Mouse (Mus musculus): ENCODE measurements around the gene Cpsf6.
"Not testable (repeated sequence)": the region's sequence is repeated elsewhere in the genome, so short reads cannot be mapped to it uniquely, and the experiment has no call there.

Gene Cpsf6

DNA sequence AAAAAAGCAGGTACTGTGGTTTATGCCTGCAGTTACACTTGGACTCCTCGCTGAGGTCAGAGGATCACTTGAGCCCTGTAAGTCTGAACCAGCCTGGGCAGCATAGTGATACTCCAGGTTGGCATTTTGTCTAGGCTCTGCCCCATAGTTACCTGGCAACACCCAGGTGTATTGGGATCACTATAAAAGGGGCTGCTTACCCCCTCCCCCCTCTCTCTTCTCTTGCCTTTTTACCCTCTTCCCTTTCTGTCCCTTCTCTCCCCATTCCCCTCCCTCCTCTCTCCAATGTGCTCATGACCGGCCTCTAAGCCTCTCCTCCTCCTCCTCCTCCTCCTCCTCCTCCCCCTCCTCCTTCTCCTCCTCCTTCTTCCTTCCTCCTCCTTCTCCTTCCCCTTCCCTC, 19.4 kb upstream of the Cpsf6 start:
- no peak for DNase-seq

DNA sequence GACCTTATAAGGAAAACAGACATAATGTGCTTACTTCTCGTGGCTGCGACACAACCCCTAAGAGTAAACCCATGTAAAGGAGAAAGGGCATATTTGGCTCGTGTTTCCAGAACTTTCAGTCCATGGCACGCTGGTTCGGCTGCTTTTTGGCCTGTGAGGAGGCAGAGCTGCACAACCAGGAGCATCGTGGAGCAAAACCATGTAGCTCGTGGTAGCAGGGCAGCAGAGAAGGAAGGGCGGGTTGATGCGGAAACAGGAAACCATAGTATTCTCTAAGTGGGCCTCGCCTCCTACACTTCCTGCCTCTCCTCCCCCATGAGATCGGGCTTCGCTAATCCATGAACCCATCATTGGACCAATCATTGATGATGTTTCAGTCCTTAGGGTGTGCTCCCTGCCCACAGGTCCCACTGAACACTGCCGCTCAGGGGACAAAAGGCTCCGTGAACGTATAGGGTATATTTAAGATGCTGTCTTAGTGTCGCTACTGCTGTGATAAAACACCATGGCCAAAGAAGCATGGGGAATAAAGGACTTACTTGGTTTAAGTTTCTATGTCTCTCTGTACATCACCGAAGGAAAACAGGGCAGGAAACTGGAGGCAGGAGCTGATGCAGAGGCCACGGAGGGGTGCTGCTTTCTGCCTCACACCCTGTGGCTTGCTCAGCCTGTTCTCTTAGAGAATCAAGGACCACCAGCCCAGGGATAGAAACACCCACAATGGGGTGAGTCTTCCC, 18.4 kb upstream of the Cpsf6 start:
- peak; percentile 25 for DNase-seq

DNA sequence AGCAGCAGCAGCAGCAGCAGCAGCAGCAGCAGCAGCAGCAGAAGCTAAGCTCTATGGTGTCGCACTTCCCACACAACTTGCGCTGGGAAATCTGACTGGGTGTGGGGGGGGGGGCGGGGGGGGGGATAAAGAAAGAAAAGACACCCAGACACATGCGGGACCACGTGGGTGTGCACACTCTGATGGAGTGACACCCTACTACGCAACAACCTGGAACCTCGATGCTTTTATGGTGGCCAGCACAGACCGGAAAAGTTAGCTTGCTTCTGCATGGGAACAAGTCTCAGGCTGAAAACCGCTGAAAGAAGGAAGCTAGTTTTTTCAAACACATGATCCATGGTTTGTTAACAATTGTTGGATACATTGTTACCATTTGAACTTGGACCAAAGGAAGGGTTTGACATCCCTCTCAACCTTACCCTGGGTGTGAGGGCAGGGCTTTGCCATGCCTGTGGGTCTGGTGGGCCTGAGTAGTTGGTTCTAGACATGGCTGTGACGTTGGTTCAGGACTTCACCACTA, 17.4 kb upstream of the Cpsf6 start:
- peak; percentile 37 for DNase-seq

DNA sequence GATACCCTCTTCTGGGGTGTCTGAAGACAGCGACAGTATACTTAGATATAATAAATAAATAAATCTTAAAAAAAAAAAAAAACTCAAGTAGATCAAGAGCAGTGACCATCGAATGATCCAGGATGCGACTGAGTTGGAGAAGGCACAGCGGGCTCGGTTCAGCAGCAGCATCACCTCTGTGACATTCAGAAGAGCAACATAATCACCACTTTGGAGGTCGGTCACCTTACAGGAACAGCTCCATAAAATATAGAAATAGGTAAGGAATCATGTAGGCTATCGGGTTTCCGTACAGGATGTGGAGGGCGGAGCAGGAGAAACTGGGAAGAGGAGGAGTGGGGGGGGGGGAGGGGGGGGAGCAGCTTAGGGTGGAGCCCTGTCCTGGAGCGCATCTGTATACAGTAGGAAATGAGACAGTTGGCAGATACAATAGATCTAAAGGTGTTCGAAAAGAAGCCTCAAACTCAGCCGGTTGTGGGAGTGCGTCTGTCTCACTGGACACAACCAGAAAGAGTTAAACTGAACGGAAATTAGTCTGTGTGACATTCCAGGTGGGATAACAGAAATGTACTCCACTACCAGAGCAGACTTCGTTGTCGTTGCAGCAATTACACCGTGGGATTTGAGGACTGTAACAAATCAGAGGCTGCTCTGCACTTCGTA, 16.7 kb upstream of the Cpsf6 start:
- DNase-seq: no peak

DNA sequence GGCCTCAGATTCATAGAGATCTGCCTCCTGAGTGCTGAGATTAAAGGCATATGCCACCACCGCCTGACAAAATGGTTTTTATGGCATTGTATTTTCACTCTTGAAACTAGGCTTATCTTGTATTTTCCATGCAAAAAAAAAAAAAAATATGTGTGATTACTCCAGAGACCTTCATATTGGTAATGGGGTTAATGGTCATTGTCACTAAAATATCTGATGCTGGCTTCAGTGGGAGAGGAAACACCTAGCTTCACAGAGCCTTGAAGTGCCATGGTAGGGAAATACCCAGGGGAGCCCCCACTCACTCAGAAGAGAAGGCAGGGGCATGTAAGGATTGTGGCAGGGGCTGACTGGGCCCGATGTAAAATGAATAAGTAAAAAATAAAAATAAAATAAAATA, 16.0 kb upstream of the Cpsf6 start:
- no peak for DNase-seq

DNA sequence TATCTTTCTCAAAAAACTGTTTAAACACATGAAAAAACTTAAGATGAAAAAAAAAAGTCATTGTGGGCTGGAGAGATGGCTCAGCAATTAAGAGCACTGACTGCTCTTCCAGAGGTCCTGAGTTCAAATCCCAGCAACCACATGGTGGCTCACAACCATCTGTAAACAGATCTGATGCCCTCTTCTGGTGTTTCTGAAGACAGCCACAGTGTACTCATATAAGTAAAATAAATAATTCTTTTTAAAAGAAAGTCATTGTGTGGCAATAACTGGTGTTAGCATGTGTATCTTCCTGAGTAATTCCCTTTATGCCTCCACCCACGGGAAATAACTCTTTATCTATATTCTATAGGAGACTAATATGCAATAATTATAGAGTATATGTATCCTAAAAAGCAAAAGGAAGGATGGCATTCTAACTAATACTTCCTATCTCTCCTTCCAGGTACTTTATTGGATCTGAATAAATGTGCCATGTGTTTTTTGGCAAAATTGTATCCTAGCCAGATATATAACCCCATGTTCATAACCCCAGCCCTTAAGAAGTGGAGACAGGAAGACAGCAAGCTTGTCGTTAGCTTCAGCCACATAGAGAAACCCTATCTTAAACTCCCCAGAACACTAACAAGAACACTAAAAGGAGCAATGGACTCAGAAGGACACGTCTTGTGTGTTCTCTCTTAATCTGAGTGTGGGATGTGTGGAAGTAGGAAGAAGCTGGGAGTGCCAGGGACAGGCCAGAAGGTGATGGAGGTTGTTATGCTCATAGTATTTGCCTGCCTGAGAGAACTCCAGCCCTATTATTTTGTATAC, 15.1 kb upstream of the Cpsf6 start:
- no peak for DNase-seq

DNA sequence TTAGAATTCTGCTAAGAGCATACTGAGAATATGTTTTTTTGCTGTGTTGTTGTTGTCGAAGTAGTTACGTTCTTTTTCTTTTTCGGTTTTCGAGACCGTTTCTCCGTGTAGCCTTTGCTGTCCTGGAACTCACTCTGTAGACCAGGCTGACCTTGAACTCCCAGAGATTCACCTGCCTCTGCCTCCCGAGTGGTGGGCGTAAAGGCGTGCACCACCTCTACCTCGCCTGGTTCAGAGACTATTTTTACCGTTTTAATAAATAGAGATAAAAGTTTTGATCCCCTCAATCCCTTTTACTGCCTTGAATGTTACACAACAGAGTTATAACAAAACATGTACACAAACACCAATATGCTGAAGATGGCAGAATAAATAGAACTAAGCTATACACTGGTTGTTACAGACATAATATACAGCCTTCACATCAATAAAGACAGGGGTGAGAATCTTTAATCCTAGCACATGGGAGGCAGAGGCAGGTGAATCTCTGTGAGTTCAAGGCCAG, 14.1 kb upstream of the Cpsf6 start:
- no peak for DNase-seq

DNA sequence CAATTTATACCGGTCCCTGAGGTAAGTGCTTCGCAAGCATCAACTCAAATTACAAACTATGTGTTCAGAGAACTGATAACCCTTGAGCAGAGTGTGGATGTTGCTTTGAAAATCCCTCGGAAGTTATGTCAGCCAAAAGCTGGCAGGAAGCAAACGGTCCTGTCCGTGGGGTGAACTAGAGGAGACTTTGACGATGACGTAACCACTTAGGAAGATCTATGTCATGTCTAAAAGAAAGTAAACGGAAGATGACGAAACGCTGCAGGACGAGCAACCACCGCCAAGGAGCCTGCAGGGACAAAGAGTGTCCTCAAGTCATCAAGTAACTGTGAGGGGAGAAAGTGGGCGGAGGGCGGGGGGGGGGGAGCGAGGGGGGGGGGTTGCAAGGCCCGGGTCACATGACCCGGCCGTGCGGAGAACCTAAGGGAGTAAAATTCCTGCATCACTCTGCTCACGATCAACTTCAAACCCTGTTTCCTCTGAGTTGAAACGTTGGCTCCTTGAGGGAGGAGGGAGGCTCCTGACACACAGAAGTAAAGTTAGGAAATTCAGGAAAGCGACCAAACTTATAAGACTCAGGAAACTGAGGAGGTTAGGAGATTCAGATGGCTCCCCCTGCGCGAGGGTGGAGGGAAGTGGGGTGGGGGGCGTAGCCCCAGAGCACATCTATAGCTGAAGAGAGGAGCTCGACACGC, 13.5 kb upstream of the Cpsf6 start:
- DNase-seq: peak; percentile 59

DNA sequence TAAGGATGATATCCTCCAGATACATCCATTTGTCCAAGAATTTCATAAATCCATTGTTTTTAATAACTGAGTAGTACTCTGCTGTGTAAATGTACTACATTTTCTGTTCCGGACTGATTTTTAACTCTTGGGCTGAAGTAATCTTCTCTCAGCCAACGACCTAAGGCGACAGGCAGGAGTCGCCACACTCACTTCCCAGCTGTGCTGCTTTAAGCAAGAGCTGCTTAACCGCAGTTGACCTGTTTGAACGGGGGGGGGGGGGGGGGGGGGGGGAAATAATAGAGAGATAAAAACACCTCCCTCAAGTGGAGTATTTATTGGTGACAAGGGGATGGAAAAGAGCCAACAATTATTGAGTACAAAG, 13.0 kb upstream of the Cpsf6 start:
- DNase-seq: peak; percentile 26

DNA sequence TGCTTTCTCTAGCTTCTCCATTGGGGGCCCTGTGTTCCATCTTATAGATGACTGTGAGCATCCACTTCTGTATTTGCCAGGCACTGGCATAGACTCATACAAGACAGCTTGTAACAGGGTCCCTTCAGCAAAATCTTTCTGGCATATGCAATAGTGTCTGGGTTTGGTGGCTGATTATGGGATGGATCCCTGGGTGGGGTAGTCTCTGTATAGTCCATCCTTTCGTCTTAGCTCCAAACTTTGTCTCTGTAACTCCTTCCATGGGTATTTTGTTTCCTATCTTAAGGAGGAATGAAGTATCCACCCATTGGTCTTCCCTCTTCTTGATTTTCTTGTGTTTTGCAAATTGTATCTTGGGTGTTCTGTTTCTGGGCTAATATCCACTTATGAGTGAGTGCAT, 12.6 kb upstream of the Cpsf6 start:
- not testable (repeated sequence) for DNase-seq

DNA sequence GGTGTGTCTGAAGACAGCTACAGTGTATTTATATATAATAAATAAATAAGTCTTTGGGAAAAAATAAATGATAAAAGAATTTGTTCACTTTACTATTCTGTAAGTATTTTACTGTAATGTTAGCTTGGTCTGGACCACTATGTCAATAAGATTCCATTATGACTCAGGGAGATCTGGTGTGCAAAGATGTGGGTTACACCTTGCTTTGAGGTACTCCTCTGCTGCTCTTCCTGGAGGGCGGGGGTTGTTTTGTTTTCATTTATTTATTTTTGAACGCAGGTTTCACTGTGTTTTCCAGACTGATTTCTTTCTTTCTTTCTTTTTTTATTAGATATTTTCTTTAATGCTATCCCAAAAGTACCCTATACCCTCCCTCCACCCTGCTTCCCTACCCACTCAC, 12.0 kb upstream of the Cpsf6 start:
- no peak for DNase-seq

DNA sequence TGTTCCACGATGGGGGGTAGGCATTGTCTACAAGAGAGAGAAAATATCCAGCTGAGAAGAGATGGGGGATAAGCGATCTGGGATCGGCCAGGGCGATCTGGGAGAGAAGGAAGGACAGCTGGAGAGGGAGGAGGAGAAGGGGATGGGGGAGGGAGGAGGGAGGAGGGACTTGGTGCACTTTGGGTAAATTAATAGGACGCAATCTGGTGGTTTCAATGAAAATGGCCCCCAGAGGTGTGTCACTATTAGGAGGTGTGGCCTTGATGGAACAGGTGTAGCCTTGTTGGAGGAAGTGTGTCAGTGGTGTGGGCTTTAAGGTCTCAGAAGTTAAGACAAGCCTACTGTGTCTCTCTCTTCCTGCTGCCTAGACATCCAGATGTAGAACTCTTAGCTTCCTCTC, 11.2 kb upstream of the Cpsf6 start:
- DNase-seq: no peak

DNA sequence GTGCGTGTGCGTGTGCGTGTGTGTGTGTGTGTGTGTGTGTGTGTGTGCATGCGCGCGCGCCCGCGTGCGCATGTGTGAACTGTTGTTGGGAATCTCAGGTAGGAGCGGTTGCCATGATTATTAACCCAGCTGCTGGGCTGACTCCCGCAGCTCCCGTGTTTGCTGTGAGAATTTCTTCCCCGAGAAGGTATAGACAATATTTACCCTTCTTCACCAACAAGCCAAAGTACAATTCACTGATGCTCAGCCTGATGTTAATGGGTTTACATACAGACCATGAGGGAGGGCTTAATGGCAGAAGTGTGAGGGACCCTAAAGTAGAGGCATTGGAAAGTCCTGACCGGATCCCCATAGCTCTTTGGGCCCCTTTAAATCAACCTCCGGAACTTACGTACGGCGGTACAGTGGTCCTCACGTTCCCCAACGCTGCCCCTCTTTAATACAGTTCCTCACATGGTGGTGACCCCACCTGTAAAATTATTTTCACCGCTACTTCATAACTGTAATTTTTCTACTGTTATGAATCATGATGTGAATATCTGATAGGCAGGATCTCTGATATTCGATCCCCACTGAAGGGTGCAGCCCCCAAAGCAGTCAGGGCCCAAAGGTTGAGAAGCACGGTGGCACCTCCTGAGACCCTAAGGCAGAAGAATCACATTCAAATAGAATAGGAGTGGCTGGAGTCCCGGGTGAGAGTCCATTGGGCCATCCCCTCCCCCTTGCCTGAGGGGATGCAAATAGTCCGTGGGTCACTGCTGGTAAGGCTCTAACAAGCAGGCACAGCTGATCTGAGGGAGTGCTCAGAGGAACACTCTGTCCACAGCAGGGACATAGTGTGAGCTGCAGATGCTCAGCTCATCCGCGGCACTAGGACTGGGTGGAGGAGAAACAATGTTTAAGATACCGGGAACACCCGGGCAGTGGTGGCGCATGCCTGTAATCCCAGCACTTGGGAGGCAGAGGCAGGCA, 10.4 kb upstream of the Cpsf6 start:
- no peak for DNase-seq

DNA sequence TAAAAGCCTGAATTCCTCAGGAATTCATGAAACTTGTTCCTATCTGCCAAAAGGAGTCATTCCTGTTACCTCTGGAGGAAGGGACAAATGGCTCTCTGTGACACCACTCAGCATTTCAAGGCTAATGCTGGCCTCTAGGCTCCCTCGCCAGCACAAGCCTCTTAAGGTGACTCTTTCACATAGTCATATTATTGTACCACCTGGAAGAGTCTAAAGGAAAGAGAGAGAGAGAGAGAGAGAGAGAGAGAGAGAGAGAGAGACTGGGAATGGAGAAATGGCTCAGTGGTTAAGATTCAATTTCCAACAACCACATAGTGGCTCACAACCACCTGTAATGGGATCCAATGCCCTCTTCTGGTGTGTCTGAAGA, 9.5 kb upstream of the Cpsf6 start:
- no peak for DNase-seq

DNA sequence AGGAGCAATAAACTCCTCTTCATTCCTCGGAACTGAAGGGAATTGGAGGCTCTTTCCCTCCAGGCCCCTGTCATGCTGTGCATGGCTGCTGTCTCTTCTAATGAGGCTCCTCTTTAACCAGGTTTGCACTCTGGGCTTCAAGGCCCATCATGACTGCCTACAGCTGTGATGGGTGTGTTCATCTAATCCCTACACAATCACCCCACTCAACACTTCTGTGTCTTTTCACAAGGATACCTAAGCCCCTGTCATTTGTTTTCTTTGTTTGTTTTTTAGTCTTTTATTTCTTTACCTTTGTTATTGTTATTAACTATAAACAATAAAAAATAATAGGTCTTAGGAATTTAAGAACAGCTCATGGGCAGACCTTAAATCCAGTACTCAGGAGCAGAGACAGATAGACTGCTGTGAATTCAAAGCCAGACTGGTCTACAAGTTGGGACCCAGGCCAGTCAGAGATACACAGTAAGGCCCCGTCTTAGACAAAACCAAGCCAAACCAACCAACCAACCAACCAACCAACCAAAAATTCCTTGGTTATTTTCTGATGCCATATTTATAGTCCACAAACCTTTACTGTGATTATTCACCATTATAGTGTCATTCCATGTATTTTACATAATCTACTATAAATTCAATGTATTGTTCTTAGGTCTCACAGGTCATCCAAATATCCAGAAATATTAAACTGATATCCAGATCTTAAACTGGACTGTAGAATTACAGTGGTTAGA, 9.0 kb upstream of the Cpsf6 start:
- no peak for DNase-seq

DNA sequence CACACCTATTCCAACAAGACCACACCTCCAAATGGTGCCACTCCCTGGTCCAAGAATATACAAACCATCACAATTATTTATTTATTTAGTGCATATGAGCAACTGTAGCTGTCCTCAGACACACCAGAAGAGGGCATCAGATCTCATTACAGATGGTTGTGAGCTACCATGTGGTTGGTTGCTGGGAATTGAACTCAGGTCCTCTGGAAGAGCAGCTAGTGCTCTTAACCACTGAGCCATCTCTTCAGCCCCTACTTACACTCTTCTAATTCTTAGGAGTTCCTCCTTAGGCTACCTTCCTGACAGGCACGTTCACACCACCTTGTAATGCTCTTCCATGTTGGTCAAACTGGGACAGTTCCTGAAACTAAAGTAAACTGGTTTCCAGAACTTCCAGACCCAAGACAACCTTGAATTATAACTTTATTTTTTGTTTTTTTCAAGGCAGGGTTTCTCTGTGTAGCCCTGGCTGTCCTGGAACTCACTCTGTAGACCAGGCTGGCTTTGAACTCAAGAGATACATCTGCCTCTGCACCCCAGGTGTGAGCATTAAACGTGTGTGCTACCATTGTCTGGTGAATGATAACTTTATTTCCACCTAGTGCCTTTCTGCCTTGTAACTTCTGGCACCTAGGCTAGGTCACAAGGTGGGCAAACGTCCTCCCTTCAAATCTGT, 8.3 kb upstream of the Cpsf6 start:
- DNase-seq: not testable (repeated sequence)

DNA sequence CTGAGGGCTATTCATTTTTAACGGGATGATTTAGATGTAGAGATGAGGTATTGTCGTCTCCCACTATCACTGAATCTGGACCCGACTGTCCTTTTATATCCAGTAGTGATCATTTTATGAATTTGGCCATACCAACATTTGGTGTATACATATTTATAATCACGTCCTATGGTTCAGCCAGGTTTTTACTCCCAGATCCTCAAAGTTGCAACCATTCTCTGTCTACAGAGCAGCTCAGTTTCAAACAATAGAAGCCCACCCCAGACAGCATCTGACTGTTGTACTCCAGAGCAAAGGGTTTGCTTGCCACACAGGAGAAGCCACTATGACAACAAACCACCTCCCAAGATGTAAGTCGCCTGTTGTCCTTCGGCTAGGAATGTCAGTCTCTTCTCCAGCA, 7.2 kb upstream of the Cpsf6 start:
- DNase-seq: no peak

DNA sequence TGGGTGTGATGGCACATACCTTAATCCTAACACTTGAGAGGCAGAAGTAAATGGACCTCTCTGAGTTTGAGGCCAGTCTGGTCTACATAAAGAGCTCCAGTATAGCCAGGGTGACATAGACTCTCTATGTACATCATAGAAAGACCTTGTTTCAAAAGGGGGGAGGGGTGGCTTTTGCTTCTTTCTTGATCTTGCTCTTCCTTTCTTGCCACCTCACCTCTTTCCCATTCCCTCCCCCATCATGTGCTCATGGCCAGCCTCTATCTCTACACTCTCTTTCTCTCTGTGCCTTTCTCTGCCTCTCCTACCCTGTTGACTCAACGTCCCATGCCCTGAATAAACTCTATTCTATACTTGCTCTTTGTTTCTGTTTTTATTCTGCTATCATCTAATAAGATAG, 6.4 kb upstream of the Cpsf6 start:
- DNase-seq: no peak

DNA sequence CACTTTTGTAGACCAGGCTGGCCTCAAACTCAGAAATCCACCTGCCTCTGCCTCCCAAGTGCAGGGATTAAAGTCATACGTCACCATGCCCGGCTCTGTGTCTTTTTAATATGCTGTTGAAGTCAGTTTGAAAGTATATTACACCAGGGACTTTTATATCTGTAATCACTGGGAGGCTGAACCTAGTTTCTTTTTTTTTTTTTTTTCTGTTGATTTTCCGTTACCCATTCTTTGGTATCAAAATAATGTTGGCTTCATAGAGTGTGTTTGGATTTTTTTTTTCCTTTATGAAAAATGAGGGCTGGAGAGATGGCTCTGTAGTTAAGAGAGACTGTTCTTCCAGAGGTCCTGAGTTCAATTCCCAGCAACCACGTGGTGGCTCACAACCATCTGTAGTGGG, 5.6 kb upstream of the Cpsf6 start:
- no peak for DNase-seq

DNA sequence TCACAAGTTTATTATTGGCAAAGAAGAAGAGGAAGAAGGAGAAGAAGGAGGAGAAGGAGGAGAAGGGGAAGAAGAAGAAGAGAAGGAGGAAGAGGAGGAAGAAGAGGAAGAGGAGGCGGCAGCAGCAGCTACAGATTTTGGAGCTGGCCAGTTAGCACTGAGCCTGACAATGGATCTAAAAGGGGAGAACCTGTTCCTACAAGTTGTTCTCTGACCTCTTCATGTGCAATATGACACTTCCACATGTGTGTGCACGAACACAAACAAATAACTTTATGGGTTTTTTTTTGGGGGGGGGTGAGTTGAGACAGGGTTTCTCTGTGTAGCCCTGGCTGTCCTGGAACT, 5.2 kb upstream of the Cpsf6 start:
- no peak for DNase-seq
